Mouse (Mus musculus) natural killer cell, adult 2 months (primary cell): ENCODE measurements around the gene Efhc1.
"Not testable (repeated sequence)": the region's sequence is repeated elsewhere in the genome, so short reads cannot be mapped to it uniquely, and the experiment has no call there.

Experiments used
- DNase-seq, 2 experiments: peaks; one replicate each; pipeline ENCODE4 v3.0.0; 2022; ENCODE audit warnings: low spot score in 2 of 2

Gene Efhc1

DNA sequence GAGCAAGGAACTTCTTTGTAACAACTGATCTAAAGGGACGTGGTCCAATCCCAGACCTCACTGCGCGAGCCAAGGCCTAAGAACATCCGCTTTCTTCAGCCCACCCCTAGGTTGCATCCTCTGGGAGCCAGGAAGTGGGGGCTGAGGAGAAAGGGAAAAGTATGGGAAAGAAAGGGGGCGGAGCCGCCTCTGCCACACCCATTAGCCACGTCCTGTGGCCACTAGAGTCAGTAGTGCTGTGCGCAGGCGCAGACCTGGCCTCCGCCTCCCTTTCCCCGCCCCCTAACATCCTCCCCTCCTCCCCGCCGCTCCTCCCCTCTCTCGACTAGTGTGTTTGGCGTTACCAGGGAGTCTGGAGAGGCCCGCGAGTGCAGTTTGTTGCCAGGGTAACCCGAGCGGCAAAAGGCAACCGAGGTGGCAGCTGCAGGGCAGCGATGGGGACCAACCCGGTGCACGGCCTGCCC lies at the start of gene Efhc1:
Gene Efhc1 (plus strand): TSS at position 327 of the 464 bp plus-strand sequence.
- DNase-seq, result peak; percentile 63 to 77

DNA sequence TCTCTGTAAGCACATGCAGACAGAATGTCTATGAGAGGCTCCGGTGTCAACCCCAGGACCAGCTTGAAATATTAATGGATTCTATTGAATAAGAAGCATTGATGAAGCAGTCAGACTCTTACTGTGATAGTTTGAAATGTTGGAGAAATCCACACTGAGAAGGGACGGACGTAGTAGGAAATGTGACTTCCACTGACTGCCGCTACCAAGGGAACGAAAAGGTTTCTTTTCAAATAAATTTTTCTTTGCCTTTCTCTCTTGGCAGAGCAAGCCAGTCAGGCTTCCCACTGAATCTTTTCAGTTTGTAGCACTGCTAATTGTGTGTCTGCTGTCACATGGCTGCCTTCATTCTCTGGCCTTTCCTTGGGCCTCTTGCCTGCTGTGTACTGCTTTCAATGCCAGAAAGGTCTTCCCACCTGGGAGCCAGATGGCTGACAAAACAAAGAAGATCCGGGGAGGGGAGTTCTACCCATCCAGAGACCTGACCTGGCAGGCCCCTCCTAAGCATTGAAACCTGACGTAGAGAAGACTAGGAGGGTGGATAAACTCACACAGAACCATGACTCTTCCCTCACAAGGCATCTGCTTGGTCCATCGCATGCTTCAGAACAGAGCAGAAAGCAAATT lies 45.8 kb upstream of the Efhc1 start:
- DNase-seq, result no peak

DNA sequence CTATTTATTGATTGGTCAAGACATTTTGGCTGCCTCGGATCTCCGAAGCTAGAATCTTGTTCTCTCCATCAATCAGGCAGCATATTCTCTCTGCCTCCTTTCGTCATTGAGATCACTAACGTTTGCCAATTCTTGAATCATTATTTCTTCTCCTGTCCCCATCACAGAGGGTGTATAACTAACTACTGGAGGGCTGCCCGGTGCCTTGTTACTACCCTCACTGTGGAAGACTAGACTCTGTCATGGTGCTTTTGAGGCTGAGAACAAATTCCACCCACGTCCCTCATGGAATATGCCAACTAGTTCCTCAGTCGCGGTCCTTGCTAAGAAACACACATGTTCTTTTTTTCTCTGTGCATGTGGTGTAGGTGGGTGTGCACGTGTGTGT lies 45.3 kb upstream of the Efhc1 start:
- DNase-seq, result no peak

DNA sequence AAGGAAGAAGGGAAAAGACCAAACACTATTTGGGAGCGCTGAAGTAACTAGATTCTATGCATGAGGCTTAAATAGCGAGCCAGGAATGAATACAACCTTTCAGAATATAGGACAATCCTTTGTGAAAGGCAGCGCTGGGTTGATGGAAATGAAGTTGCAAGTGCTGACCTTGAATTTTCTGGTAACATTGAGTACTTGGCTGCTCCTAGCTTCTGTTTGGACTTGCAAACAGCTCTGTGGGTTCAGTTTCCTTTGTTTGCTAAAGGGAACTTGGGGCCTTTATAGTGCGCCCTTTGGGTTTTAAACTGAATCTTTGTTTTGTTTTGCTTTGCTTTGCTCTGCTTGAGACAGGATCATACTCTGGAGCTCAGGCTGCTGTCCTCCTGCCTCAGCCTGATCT lies 42.9 kb upstream of the Efhc1 start:
- no peak for DNase-seq

DNA sequence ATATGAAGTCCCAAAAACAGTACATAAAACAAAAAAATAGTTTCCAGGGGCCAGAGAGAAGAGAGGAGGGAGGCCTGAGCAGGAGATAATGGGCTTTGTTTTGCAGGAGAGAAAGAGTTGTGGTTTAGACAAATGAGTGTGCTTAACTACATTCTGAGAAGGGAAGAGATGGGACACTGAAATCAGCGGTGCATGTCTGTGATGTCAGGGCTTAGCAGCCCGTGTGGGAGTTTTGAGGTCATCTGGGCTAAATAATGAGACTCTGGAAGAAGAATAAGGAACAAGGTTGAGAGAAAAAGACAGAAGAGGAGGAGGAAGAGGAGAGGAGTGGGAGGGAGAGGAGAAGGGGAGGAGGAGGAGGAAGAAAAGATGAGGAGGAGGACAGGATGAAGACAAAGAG lies 39.3 kb upstream of the Efhc1 start:
- DNase-seq, result no peak

DNA sequence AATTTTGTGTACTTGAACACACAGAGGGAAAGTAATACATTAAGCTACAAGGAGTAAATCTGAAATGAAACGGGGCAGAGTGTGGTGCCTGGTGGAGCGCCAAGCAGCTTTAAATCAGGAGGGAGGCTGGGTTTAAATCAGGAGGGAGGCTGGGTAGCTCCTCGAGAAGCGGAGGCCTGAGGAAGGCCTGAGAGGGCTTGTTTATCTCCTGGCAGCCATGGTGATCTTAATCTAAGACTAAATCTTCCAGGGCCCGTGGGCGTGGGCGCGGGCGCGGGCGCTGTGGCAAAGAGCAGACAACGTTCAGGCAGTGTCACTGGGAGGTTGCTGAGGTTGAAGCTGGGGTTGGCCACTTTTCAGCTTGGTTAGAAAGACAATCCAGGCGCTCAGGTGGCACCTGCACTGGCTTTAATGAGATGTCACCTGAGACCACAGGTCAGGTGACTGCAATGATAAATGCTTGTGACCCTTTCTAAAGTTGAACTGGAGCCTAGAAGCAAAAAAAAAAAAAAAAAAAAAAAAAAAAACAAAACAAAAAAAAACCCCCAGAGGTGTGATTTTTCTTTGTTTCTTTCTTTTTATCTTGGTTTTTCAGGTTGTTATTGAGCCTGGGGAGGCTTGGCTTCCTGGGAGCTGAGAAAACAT lies 38.8 kb upstream of the Efhc1 start:
- DNase-seq, result peak in 1 of 2 experiments; percentile 2

DNA sequence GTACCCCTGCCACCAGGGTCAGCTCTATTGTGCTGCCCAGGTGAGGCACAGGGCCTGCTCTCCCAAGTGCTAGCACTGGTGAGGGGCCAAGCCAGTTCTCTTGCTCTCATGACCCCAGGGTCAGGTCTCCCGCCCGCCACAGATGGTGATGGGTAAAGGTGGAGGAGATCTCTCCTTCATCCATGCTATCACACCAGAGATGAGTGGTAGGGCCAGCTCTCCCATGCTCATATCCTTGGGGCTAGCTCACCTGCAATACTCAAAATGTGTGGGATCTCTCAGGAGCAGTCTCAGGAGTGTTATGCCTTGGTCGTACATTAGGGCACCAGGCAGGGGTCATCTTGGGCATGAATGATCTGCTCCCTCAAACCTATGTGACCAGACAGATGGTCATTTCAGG lies 36.7 kb upstream of the Efhc1 start:
- DNase-seq, result no peak

DNA sequence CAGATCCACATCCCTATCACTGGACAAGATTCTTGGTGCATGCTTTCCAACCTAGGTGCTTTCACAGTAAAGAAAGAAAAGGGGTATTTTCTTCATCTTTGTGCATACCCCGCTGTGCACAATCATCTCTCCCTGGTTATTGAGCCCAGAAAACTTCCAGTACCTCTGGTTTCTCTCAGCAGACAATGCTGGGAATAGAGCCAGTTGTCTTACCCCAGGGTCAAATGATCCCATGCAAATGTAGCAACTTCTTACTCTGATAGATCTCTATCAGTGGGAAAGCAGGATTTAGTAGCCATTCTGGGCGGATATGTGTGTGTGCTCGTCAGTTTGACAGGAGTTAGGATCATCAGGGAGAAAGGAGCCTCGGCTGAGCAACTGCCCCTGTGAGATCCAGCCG lies 35.8 kb upstream of the Efhc1 start:
- no peak for DNase-seq

DNA sequence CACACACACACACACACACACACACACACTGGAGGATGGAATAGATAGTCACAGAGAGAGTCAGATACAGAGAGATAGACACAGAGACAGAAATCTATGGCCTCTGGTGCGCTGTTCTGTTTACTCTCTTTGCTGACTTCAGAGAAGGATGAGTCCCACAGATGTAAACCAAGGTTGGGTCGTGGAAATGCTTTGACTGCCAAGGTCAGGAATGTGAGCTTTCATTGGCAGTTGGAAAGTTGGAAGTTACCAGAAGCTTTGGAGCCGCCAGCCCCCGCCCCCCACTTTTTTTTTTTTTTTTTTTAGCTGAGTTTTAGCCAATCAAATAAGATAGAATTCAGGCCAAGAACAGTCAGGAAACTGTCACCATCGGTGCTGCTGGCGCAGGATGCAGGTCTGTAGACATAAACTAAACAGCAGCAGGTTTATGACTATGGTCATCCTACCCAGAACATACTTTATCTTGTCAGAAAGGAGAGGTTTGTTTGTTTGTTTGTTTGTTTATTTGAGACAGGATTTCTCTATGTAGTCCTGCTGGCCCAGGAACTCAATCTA lies 33.9 kb upstream of the Efhc1 start:
- DNase-seq, result no peak

DNA sequence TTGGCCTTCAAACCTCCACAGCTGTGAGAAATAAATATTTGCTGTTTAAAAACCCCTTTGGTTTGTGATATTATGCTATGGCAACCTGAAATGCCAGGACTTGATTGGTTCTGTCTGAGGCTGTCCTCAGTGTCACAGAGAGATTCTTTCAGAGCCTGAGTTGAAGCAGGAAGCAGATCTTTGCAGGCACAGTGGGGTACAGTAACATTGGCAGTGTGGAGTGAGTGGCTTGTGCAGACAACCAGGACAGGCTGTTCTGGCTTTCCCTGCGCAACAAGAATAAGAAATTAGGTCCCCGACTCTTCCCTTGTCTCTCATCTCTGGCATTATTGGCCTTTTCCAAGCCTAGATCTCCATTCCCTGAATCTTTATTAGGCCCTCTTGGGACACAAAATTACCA lies 31.7 kb upstream of the Efhc1 start:
- no peak for DNase-seq

DNA sequence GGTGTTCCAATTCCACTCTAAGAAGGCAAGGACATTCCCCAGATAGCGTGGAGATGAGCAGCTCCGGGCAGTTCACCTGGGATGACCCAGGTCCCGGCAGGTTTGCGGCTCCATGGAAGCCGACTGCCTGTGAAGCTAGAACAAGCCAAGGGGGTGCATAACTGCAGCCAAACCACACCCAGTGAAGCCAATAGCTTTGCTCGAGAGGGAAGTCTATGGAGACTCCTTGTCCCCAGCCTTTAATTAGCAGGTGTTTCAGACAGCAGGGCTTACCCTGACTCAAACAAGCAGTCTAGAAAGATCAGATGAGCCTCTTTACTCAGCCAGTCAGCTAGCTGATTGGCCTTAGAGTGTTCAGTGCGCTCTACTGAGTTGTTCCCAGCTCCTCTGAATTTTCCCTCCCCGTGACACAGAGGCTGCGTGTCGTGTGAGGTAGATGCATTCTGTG lies 30.3 kb upstream of the Efhc1 start:
- DNase-seq, result no peak

DNA sequence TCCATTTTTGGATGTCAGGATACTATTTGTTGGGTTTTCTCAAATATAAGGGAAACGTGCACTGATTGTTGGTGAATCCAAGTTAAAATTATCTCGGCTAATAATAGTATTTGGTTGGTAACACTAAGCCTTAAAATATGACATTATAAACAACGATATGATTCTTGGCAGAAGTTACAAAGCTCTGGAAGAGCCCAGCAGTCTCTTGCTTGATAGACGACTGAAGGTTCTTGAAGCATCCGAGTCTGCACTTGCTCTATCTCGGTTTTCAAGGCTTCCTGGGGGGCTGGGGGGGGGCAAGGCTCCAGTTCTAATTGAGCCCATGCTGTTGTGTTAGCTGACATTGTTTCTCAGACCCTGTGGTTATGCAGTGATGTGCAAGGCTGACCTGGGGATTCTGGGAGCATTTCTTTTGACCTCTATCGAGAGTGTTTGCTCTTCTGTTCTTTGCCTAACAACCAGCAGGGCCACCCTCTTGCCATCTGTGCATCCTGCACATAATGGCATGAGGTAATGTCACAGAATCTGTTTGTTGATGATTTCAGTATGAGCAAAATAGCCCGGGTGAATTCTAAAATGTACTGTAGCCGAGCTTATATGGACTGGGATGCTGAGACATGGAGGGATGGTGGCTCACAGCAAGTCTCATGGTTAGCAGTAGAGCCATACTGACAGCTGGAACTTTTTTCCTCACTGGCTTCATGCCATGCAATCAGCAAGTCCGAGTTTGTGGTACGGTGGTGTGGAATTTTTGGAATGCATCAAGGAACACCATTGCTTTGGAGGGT lies 28.6 kb upstream of the Efhc1 start:
- DNase-seq, result no peak

DNA sequence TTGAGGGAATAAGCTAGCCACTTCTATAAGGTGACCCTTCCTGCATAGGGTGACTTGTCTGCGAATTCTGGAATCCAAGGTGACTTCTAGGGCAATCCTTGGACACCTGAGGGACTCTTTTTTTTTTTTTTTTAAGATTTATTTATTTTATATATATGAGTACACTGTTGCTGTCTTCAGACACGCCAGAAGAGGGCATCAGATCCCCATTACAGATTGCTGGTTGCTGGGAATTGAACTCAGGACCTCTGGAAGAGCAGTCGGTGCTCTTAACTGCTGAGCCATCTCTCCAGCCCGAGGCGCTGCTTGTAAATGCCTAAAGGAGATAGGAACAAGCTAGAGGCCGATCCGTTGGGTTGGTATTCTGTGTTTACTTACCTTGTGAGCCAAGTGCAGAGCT lies 26.1 kb upstream of the Efhc1 start:
- not testable (repeated sequence) for DNase-seq

DNA sequence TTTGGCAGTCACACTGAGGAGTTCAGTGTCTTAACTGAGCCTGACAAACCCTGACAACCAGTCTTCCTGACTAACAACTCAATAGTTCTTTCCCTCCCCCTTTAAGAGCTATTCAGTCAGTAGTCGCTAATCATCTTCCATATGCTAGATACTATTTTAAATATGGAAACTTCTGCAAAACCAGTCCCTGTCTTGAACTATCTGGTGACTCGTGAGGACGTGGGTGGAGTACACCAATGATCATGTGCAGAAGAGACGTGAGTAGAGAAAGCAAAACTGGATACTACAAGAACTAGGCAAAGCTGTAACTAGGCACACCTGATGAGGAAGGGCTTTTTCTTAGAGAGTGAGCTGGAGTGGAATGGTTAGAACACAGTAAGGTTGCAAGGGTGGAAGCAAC lies 25.5 kb upstream of the Efhc1 start:
- DNase-seq, result no peak

DNA sequence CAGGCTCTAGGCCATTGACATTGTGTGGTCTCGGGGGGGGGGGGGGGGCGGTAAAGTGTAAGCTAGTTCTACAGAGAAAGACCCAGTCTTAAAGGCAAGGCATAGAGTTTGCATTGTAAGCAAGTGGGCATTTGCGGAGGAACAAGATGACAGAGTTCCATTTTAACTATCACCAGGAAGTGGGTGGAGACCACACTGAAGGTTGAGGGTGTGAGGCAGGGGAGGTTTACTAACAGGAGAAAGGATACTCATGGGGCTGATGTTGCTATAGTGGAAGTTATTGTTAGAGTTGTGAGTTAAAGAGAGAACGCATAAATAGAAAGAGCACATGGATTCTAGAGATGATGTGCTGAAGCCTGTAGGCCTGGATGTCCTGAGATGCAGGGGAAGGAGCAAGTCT lies 25.1 kb upstream of the Efhc1 start:
- no peak for DNase-seq

DNA sequence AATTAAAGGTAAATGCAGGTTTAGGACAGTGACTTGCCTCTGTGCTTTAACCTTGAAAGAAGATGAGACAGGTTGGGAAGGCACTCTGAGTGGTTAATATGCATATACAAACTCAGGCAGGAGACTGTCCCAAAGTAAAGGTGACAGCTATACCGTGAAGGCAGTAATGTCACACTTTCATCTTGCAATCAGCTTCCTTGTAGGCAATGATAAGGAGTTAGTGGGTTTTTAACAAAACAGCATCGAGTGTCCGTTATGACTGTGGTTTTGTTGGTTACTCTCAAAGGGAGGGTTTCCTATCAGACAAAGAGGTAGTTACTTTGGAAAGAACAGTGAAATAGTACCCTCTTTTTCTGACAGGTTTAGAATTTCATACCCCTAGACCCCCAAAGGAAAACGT lies 22.9 kb upstream of the Efhc1 start:
- DNase-seq, result no peak

DNA sequence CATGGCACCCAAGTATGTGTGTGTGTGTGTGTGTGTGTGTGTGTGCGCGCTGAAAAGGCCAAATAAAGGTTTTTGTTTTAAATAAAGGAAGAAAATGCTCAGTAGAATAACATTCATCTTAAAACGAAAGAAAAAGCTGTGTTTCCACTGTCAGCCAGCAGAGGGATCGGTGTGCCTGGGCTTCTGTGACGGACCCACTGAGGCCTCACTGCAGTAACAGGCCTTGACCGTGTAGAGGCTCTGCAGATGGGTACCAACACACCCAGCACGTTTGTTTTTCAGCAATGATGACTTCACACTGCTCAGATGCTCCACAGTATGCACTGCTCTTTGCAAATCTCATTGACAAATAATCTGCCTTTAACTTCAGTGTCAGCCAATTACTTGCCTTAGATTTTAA lies 18.0 kb upstream of the Efhc1 start:
- peak; percentile 37 to 64 for DNase-seq

DNA sequence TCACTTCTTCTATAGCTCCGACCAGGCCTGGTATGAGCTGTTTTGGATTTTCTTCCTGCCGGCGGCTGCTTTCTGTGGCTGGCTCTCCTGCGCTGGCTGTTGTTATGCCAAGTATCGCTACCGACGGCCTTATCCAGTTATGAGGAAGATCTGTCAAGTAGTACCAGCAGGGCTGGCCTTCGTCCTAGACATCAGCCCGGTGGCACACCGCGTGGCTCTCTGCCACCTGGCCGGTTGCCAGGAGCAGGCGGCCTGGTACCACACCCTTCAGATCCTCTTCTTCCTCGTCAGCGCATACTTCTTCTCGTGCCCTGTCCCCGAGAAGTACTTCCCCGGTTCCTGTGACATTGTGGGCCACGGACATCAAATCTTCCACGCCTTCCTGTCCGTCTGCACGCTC lies 16.3 kb upstream of the Efhc1 start:
- DNase-seq, result no peak

DNA sequence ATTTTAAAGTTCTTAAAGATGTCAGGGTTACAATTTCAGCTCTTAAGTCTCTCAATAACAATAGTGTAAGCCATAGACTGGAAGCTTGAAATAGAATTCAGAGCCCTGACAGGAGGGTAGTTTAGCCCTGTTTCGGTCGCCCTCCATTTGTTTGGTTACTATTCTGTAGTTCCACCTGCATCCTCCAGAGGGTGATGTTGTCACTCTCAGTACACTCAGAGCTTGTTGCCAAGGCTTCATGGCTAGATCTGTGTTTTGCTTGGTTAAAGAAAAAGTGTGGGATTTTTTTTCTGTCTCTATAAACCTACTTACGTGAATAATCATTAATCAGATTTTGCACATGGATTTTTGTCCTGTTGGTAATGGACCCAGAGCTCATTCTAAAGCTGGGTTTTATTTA lies 12.4 kb upstream of the Efhc1 start:
- peak; percentile 27 to 54 for DNase-seq

DNA sequence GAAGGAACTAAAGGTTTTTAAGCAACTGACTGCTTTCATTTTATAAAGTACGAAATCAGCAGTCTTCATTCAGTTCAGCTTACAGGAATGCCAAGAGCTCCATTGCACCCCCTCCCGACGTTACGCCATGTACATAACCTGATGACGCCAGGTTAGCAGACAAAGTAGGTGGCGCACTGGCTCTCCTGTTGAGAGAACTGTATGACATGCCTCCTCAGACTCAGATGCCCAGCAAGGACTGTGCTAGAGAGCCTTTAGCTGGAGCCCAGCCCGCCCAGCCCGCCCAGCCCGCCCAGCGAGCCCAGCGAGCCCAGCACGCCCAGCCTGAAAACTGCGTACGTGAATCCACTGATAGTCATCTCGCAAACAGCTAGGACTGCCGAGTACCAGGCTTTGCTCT lies 11.3 kb upstream of the Efhc1 start:
- DNase-seq, result peak in 1 of 2 experiments; percentile 42

DNA sequence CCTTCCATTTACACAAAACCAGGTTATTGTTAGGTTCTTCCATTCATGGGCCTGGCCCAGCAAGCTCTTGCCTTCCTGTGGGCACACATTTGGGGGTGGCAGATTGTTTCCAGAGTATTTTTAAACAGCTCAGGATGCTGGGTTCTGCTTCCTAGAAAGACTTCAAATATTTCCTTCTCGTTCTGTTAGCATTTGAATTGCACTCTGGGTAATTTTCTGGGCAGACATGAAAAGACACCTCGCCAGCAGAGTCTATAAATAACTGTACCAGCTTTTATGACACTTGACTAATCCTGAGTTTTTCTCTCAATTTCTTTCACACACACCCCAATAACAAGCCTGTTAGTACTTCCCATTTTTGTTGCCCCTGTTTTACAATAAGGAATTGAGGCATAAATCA lies 10.1 kb upstream of the Efhc1 start:
- no peak for DNase-seq

DNA sequence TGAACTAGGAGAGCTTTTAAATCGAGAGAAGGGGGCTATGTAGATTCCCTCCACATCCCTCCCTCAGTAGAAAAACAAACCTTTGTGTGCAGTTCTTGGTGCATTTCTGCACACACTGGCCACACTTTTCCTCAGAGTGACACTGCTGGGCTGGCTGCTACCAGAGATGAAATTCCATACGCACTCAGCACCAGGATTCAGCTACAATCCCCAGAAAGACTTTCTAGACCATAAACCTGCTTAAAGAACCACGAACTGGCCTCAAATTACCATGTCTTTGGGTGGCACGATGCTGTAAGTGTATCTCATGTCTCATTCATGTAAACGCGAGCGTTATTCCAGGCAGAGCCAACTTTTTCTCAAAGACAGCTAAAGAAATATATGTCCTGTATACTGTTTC lies 9.6 kb upstream of the Efhc1 start:
- no peak for DNase-seq

DNA sequence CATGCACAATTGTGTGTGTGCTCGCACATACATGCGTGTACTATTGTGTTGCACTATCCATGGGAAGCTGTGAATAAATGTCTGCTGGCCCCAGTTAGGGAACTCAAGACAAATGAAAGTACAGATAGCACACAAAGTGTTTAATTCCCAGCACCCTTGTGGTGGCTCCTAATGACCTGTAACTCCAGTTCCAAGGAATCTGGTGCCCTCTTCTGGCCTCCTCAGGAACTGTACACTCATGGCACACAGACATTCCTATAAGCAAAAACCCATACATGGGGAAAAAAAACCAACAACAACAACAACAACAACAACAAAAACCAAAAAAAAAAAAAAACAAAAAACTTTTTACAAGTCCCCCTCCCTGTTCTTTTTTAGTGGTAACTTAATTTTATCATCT lies 8.4 kb upstream of the Efhc1 start:
- no peak for DNase-seq
